Mouse (Mus musculus) heart, adult 10 weeks (tissue): ENCODE results near the gene Capn6. TPM values are rescaled to one million over a fixed set of nuclear protein-coding genes. Genes with fewer than 3 reads are reported as not detected.

Experiments used
- polyA plus RNA-seq: library from polyadenylated mRNA; stranded (reverse); fragments of 350-450 nt; fragmentation: Illumina TruSeq; extraction: RNeasy Lipid Tissue Mini Kit (QIAGEN cat#74804); gene quantifications from one replicate; pipeline ENCODE4 v1.2.3, GENCODE M21; 2014; ENCODE audit warnings: low read depth, low replicate concordance

Gene Capn6
- polyA plus RNA-seq, result 1.8 TPM

DNA sequence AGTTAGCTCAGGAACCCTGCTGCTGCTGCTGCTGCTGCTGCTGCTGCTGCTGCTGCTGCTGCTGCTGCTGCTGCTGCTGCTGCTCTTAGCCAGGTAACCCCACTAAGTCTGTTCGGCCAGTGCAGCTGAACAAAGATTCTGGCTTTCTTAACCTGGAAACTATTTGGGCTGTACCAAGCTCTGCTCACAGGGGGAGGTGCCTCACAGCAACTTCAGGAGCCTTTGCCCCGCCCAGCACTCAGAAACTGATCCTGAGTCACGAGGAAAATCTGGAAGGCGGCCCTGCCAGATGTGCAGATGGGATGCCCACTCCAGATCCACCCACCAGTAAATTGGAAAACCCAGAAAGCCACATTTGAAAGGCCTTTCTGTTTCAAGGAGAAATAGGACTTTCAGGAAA is at the start of gene Capn6:
Gene Capn6 (minus strand): TSS at position 203 of the 400 bp plus-strand sequence.

Other genes with a start within 250 kb of the Capn6 start
- not detected for gene Dcx, start 105.9 kb upstream of the Capn6 start, polyA plus RNA-seq